In the genomic region with DNA sequence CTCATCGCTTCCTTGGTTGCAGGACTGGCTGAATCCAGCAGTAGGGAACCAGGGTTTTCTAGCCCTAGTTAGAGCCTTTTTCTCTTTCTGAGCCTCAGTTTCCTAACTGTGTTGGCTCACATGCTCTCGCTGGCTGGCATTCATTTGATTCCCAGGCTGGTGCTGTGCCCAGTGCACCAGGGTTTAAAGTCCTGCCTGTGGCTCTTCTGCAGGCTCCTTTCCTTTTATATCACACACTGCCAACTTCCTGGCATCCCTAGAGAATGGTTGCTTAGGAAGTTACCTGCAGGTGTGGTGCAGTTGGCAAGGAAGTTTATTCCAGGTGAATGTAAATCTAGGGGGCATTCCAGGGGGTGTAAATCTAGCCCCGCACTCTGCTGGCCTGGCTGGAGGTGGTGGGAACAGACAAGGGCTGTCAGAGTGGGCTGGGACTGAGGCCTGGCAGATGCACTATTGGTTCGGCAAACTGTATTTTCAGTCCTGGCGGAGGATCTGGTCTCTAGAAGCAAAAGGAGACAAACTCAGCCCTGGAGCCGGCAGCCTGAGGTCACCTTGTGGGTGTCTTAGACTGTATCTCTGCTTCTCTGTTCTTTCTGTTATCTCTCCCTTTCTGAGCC, we compare ENCODE assay signal across 8 mouse cellular contexts. TPM values are rescaled to one million over a fixed set of nuclear protein-coding genes. Genes with fewer than 3 reads are reported as not detected.
DNase-seq lines count a peak whose midpoint lies in the region; ATAC-seq lines count a peak whose summit lies in the region.

No protein-coding gene starts in this region.

- H3K9me3 ChIP-seq in heart, embryonic 13.5 days, result no peaks in the 10 kb centered on the region
- H3K9me3 ChIP-seq in embryonic facial prominence, embryonic 15.5 days (replicated peaks), result no peaks in the 10 kb centered on the region
- no peaks in the 10 kb centered on the region for H3K9me3 ChIP-seq in midbrain, embryonic 12.5 days

- peak overlapping the region; percentile 93 for H3K4me2 ChIP-seq in heart, embryonic 13.5 days
- peak overlapping the region; percentile 78 for H3K4me2 ChIP-seq in embryonic facial prominence, embryonic 15.5 days (replicated peaks)
- peak overlapping the region; percentile 96 for H3K4me2 ChIP-seq in midbrain, embryonic 12.5 days (replicated peaks)

- ATAC-seq in heart, embryonic 13.5 days (ENCODE audit: extremely low read depth, insufficient number of reproducible peaks, low FRiP score, low TSS enrichment), result no peak
- no peak for ATAC-seq in embryonic facial prominence, embryonic 15.5 days (ENCODE audit: insufficient number of reproducible peaks, low FRiP score, low TSS enrichment, low read depth)
- peak; percentile 21; the same call in 1 of the 2 replicates for ATAC-seq in midbrain, embryonic 12.5 days (ENCODE audit: low FRiP score, low read depth)

- WGBS in heart, embryonic 13.5 days, result 46% methylated on average over 6 of the region's 6 CpGs
- 64% methylated on average over 6 of the region's 6 CpGs for WGBS in embryonic facial prominence, embryonic 15.5 days
- WGBS in midbrain, embryonic 12.5 days, result 73% methylated on average over 6 of the region's 6 CpGs

- H3K4me3 ChIP-seq in heart, embryonic 13.5 days, result peak overlapping the region; percentile 95
- H3K4me3 ChIP-seq in embryonic facial prominence, embryonic 15.5 days (replicated peaks), result peak overlapping the region; percentile 78
- H3K4me3 ChIP-seq in midbrain, embryonic 12.5 days, result peak overlapping the region; percentile 92

- peaks cover 31% of the 10 kb centered on the region for H3K36me3 ChIP-seq in heart, embryonic 13.5 days
- H3K36me3 ChIP-seq in embryonic facial prominence, embryonic 15.5 days, result peaks cover 23% of the 10 kb centered on the region
- H3K36me3 ChIP-seq in midbrain, embryonic 12.5 days, result peaks cover 20% of the 10 kb centered on the region

- intact Hi-C loops in heart, postnatal 25 days (cut with DNase I), result no loop called here

- no peaks in the 10 kb centered on the region for H3K27me3 ChIP-seq in heart, embryonic 13.5 days (replicated peaks)
- H3K27me3 ChIP-seq in embryonic facial prominence, embryonic 15.5 days, result no peaks in the 10 kb centered on the region
- no peaks in the 10 kb centered on the region for H3K27me3 ChIP-seq in midbrain, embryonic 12.5 days

- DNase-seq in heart, postnatal 25 days (ENCODE audit: low spot score), result no peak
- DNase-seq in kidney, adult 18-20 months, result peak; percentile 29
- DNase-seq in right cerebral cortex, postnatal 36 days (ENCODE audit: low spot score in 2 of 2), result no peak
- DNase-seq in thymus, postnatal 4 days, result no peak
- no peak for DNase-seq in urinary bladder, postnatal 10 days (ENCODE audit: low spot score)

- peak overlapping the region; percentile 80 for H3K27ac ChIP-seq in heart, embryonic 13.5 days (replicated peaks)
- H3K27ac ChIP-seq in embryonic facial prominence, embryonic 15.5 days (replicated peaks), result 0 out of 2 replicates have a peak overlapping the region, but pooled peaks have one; percentile 39
- no peak overlapping the region for H3K27ac ChIP-seq in midbrain, embryonic 12.5 days (replicated peaks)

- peaks cover 47% of the 10 kb centered on the region for H3K4me1 ChIP-seq in heart, embryonic 13.5 days
- H3K4me1 ChIP-seq in embryonic facial prominence, embryonic 15.5 days, result peaks cover 37% of the 10 kb centered on the region
- H3K4me1 ChIP-seq in midbrain, embryonic 12.5 days, result peaks cover 22% of the 10 kb centered on the region

- peak overlapping the region; percentile 73 for H3K9ac ChIP-seq in heart, embryonic 13.5 days
- no peak overlapping the region for H3K9ac ChIP-seq in embryonic facial prominence, embryonic 15.5 days
- no peak overlapping the region; the same call in 1 of the 2 replicates for H3K9ac ChIP-seq in midbrain, embryonic 12.5 days (replicated peaks)

RNA-seq across cellular contexts. Expression of gene Ppif, which starts 0.6 kb away (rescaled TPM):
- polyA plus RNA-seq in heart, embryonic 13.5 days (2015; fragmentation: Nextera tagmentation; extraction: Ambion mirVana), result 93.7 and 99.8 TPM in 2 replicates
- total RNA-seq in heart, postnatal 25 days (2021), result 100 to 1,000 TPM; 277 to 296 TPM
- polyA plus RNA-seq in embryonic facial prominence, embryonic 15.5 days (2015; fragmentation: Nextera tagmentation; extraction: Ambion mirVana), result 25.3 and 30.6 TPM in 2 replicates
- polyA plus RNA-seq in midbrain, embryonic 12.5 days (2016; fragmentation: Nextera tagmentation; extraction: Ambion mirVana), result 28.7 and 29.7 TPM in 2 replicates
